Mouse (Mus musculus) neural tube, embryonic 12.5 days (tissue): ENCODE results near the gene Bri3bp. TPM values are rescaled to one million over a fixed set of nuclear protein-coding genes. Genes with fewer than 3 reads are reported as not detected.
"Not testable (repeated sequence)": the region's sequence is repeated elsewhere in the genome, so short reads cannot be mapped to it uniquely, and the experiment has no call there.

Experiments
- ATAC-seq: fragments of 200-750 bp; cut with Nextera tagmentation; 2 replicates; pipeline ENCODE4 v1.8.0; 2017; ENCODE audit warnings: low read depth, mild to moderate bottlenecking, moderate TSS enrichment, moderate library complexity; ENCODE audit not compliant: low FRiP score
- H3K27ac ChIP-seq: fragments of 300-500 bp; sonication (generic); 2 replicates; pipeline ENCODE4 v1.5.1; 2016
- H3K27me3 ChIP-seq: fragments of 300-500 bp; sonication (generic); replicated peaks from 2 replicates; pipeline ENCODE4 v1.6.1; 2016; ENCODE audit warnings: mild to moderate bottlenecking
- H3K36me3 ChIP-seq: fragments of 300-500 bp; sonication (generic); 2 replicates; pipeline ENCODE4 v1.6.1; 2016; ENCODE audit warnings: mild to moderate bottlenecking
- H3K4me1 ChIP-seq: fragments of 300-500 bp; sonication (generic); 2 replicates; pipeline ENCODE4 v1.6.1; 2016
- H3K4me2 ChIP-seq: fragments of 300-500 bp; sonication (generic); replicated peaks from 2 replicates; pipeline ENCODE4 v1.6.1; 2016; ENCODE audit warnings: mild to moderate bottlenecking
- H3K4me3 ChIP-seq: fragments of 300-500 bp; sonication (generic); 2 replicates; pipeline ENCODE4 v1.5.1; 2016
- H3K9ac ChIP-seq: fragments of 300-500 bp; sonication (generic); 2 replicates; pipeline ENCODE4 v1.6.1; 2016; ENCODE audit warnings: mild to moderate bottlenecking
- H3K9me3 ChIP-seq: fragments of 300-500 bp; sonication (generic); 2 replicates; pipeline ENCODE4 v1.6.1; 2016; ENCODE audit warnings: mild to moderate bottlenecking
- WGBS: fragments of 180-500 bp; shearing (Covaris S2); methylation state at CpG from one replicate; pipeline ENCODE4 v1.1.7; 2016; 5-methylcytosine and 5-hydroxymethylcytosine counted together
- polyA plus RNA-seq: library from polyadenylated mRNA; unstranded; fragments of >200 nt; fragmentation: Nextera tagmentation; extraction: Ambion mirVana; gene quantifications from 2 replicates; pipeline ENCODE4 v1.2.1, GENCODE M21; 2016

Gene Bri3bp
- polyA plus RNA-seq, 1 experiment from 2014 or later, result 39.2 TPM

- WGBS, result 92% methylated on average over 8 of the region's 8 CpGs
- not testable (repeated sequence) for H3K9me3 ChIP-seq, H3K4me2 ChIP-seq, ATAC-seq, H3K27me3 ChIP-seq, H3K27ac ChIP-seq, H3K4me1 ChIP-seq, H3K9ac ChIP-seq, H3K4me3 ChIP-seq
- H3K36me3 ChIP-seq, result peaks cover 45% of the 10 kb centered on the region
Measured at GRCm38 (mm10) chr5:125412536-125412935, 28.8 kb upstream of the Bri3bp start.

DNA sequence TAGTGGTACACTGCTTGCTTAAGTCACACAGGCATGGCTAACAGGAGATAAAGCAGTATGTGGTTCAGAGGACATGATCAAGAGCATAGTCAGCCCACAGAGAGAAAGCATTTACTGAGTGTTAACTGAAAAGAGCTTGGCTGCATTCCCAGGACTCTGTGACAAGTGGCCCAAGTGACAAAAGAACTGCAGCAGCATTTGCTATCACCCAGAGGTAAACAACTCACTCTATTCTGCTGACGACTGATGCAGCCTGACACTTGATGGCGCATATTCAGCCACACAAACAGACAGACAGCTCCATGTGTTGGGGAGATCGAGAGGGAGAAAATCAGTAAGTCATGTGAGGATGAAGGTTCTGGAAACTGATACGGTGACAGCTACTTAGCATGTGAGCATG is 27.6 kb upstream of the Bri3bp start:
- H3K4me3 ChIP-seq, result no peak overlapping the region
- 86% methylated on average over 4 of the region's 4 CpGs for WGBS
- H3K27me3 ChIP-seq, result no peaks in the 10 kb centered on the region
- peaks cover 57% of the 10 kb centered on the region for H3K36me3 ChIP-seq
- no peak for ATAC-seq
- no peak overlapping the region for H3K27ac ChIP-seq
- peaks cover 7% of the 10 kb centered on the region; the same call in 1 of the 2 replicates for H3K4me1 ChIP-seq
- H3K9ac ChIP-seq, result no peak overlapping the region
- no peak overlapping the region for H3K4me2 ChIP-seq
- H3K9me3 ChIP-seq, result no peaks in the 10 kb centered on the region

DNA sequence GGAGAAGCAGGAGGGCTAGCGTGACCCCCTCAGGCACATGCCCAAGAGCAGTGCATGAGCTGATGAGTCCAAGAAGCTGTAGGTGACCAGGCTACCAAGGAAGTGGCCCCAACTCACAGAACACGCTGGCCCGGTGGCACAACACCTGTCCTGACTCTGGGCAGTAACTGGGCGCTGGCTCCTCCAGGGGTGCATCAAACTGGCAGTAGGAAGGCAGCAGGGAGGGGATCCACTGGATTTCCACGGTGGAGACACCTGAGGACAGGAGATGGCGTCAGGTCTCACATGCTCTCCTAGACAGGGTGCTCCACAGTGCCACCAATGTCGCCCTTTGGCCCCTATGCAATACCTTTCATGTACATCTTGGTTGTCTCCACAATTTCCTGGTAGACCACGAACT is 25.2 kb upstream of the Bri3bp start:
- ATAC-seq, result no peak
- Histone ChIP-seq H3K27me3 (no peaks in the 10 kb centered on the region), H3K4me3 (no peak overlapping the region), H3K4me2 (no peak overlapping the region), H3K9ac (no peak overlapping the region), H3K9me3 (no peaks in the 10 kb centered on the region), H3K27ac (no peak overlapping the region), H3K36me3 (peaks cover 80% of the 10 kb centered on the region), H3K4me1 (no peaks in the 10 kb centered on the region)
- 95% methylated on average over 8 of the region's 8 CpGs for WGBS

GRCm38 (mm10) chr5:125418636-125419035 is 22.7 kb upstream of the Bri3bp start:
- Histone ChIP-seq H3K4me3 (no peak overlapping the region), H3K4me1 (no peaks in the 10 kb centered on the region), H3K4me2 (no peak overlapping the region), H3K27ac (no peak overlapping the region), H3K9ac (no peak overlapping the region), H3K9me3 (no peaks in the 10 kb centered on the region), H3K27me3 (no peaks in the 10 kb centered on the region), H3K36me3 (peaks cover 97% of the 10 kb centered on the region)
- WGBS, result 90% methylated on average over 12 of the region's 12 CpGs
- ATAC-seq, result no peak

GRCm38 (mm10) chr5:125419124-125419523 is 22.2 kb upstream of the Bri3bp start:
- Histone ChIP-seq H3K4me2 (no peak overlapping the region), H3K9ac (no peak overlapping the region), H3K27ac (no peak overlapping the region), H3K9me3 (no peaks in the 10 kb centered on the region), H3K36me3 (peaks cover 97% of the 10 kb centered on the region), H3K27me3 (no peaks in the 10 kb centered on the region), H3K4me3 (no peak overlapping the region), H3K4me1 (no peaks in the 10 kb centered on the region)
- no peak for ATAC-seq
- WGBS, result 86% methylated on average over 11 of the region's 11 CpGs

- Histone ChIP-seq H3K27ac (no peak overlapping the region), H3K4me2 (no peak overlapping the region), H3K27me3 (no peaks in the 10 kb centered on the region), H3K9me3 (no peaks in the 10 kb centered on the region), H3K9ac (no peak overlapping the region), H3K36me3 (peaks cover 100% of the 10 kb centered on the region), H3K4me3 (no peak overlapping the region), H3K4me1 (no peaks in the 10 kb centered on the region)
- ATAC-seq, result no peak
- 92% methylated on average over 10 of the region's 10 CpGs for WGBS
Measured at GRCm38 (mm10) chr5:125425698-125426276, 15.6 kb upstream of the Bri3bp start.

DNA sequence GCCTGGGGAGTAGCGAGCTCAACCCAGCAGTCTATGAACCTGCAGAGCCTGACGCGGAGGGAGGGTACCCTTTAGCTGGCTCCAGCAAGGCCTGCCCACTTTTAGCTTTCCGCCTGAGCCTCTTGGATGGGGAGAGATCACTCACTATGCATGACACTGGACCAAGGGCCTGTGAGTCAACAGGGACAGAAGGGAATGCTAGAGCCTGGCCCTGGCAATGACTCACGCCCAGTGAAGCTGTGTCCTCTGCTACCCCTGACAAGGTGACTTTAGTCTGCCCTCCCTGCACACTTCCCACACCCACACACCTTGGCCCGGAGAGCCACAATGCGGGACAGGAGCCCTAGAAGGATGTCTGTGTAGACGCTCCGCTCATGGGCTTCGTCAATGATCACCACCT is 15.0 kb upstream of the Bri3bp start:
- no peak overlapping the region for H3K9ac ChIP-seq
- ATAC-seq, result no peak
- WGBS, result 95% methylated on average over 10 of the region's 10 CpGs
- H3K4me1 ChIP-seq, result no peaks in the 10 kb centered on the region
- H3K4me3 ChIP-seq, result no peak overlapping the region
- peaks cover 100% of the 10 kb centered on the region for H3K36me3 ChIP-seq
- no peak overlapping the region for H3K27ac ChIP-seq
- H3K27me3 ChIP-seq, result no peaks in the 10 kb centered on the region
- no peaks in the 10 kb centered on the region for H3K9me3 ChIP-seq
- no peak overlapping the region for H3K4me2 ChIP-seq

DNA sequence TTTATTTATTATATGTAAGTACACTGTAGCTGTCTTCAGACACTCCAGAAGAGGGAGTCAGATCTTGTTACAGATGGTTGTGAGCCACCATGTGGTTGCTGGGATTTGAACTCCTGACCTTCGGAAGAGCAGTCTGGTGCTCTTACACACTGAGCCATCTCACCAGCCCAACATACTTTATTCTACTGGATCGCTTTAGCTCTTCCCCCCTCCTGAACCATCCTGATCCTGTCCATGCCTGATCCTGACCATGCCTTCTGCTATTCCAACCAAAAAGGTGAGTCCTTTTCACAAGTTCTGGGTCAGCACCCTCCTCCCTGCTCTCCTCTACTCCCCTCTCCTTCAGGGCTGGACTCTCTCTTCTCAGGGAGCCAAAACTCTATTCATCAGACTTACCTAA is 9.0 kb upstream of the Bri3bp start:
- not testable (repeated sequence) for H3K9me3 ChIP-seq, H3K9ac ChIP-seq, H3K4me3 ChIP-seq, H3K27ac ChIP-seq, ATAC-seq, H3K27me3 ChIP-seq, H3K4me1 ChIP-seq
- WGBS, result 95% methylated on average over 2 of the region's 2 CpGs
- Histone ChIP-seq H3K36me3 (peaks cover 44% of the 10 kb centered on the region), H3K4me2 (0 out of 2 replicates have a peak overlapping the region, but pooled peaks have one; percentile 86)

DNA sequence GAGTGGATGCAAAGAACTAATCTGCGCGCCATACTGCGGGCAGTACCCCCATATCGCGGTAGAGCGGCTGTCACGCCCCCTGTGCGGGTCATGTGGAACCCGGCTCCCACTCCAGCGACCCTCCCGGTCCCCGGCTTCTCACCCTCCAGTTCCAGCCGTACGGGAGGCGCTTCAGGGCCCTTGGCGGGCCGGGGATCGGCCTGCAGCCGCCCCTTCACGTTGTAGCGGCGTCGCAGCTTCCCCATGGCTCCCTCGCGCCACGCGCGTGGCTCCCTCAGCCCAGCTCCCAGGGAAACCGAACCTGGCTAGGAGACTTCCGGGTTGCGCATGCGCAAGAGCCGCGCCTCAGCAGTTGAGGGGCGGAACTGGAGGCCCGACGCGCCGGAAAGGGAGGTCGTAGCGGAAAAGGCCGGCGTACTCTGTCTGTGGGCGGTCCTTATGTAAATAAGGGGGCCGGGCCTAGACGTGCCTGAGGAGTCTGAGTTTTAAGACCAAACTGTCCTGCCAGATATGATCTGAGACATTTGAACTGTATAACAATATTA is 7.5 kb upstream of the Bri3bp start, which contains the start of gene Dhx37:
Gene Dhx37 (minus strand): TSS at position 329 of the 545 bp plus-strand sequence.
- Histone ChIP-seq H3K4me1 (peaks cover 10% of the 10 kb centered on the region), H3K9ac (peak within 1 kb of the TSS; percentile 93), H3K4me3 (peak within 1 kb of the TSS; percentile 92), H3K4me2 (peak within 1 kb of the TSS; percentile 86), H3K9me3 (no peaks in the 10 kb centered on the region), H3K36me3 (peaks cover 29% of the 10 kb centered on the region), H3K27ac (no peak within 1 kb of the TSS), H3K27me3 (no peaks in the 10 kb centered on the region)
- WGBS, result under 1% methylated on average over 46 of the region's 46 CpGs
- ATAC-seq, result peak; percentile 94

DNA sequence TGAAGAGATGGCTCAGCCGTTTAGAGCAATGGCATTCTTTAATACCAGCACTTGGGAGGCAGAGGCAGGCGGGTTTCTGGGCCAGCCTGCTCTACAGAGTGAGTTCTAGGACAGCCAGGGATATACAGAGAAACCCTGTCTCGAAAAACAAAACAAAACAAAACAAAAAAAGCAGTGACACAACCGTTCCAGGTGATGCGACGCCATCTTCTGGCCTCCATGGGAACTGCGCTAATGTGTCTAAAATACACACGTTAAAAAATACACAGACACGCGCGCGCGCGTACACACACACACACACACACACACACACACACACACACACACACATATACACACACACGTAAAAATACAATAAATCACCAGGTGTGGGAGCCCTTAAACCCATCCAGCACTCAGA is 7.0 kb upstream of the Bri3bp start:
- peaks cover 24% of the 10 kb centered on the region for H3K36me3 ChIP-seq
- H3K9ac ChIP-seq, H3K9me3 ChIP-seq, H3K4me1 ChIP-seq, H3K27ac ChIP-seq, H3K27me3 ChIP-seq, ATAC-seq: not testable (repeated sequence)
- peak overlapping the region; percentile 86 for H3K4me2 ChIP-seq
- peak overlapping the region; percentile 92 for H3K4me3 ChIP-seq
- 55% methylated on average over 15 of the region's 15 CpGs for WGBS

DNA sequence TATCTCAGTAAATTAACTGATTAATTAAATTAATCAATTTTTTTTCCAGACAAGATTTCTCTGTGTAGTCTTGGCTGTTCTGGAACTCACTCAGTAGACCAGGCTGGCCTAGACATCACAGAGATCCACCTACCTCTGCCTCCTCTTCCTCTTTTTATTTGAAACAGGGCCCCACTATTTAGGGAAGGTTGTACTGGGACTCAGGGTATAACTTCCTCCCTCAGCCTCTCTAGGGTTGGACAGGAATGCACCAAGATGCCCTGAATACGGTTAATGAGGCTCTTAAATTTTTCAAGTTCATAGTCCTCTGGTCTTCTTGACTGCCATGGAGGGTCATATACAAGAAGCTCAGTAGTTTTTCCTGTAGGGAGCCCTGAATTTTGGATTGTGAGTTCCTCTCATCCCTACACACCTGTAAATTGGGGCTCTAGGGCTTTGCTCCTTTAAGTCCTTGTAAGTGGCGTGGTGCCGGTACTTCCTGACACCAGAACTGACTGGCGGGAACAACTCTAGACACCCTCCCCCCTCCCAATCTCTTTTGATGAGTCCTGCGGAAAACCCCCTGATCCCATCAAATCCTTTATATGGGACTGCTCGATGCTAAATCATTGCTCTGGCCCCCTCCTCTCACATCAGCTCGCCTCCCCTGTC is 660 bp upstream of the Bri3bp start:
- Histone ChIP-seq H3K27ac (no peak overlapping the region), H3K4me2 (peak overlapping the region; percentile 87), H3K9me3 (no peaks in the 10 kb centered on the region), H3K36me3 (no peaks in the 10 kb centered on the region), H3K9ac (peak overlapping the region; percentile 90), H3K4me3 (peak overlapping the region; percentile 92), H3K4me1 (peaks cover 24% of the 10 kb centered on the region), H3K27me3 (no peaks in the 10 kb centered on the region)
- ATAC-seq, result peak; percentile 38
- WGBS, result 3% methylated on average over 7 of the region's 7 CpGs

DNA sequence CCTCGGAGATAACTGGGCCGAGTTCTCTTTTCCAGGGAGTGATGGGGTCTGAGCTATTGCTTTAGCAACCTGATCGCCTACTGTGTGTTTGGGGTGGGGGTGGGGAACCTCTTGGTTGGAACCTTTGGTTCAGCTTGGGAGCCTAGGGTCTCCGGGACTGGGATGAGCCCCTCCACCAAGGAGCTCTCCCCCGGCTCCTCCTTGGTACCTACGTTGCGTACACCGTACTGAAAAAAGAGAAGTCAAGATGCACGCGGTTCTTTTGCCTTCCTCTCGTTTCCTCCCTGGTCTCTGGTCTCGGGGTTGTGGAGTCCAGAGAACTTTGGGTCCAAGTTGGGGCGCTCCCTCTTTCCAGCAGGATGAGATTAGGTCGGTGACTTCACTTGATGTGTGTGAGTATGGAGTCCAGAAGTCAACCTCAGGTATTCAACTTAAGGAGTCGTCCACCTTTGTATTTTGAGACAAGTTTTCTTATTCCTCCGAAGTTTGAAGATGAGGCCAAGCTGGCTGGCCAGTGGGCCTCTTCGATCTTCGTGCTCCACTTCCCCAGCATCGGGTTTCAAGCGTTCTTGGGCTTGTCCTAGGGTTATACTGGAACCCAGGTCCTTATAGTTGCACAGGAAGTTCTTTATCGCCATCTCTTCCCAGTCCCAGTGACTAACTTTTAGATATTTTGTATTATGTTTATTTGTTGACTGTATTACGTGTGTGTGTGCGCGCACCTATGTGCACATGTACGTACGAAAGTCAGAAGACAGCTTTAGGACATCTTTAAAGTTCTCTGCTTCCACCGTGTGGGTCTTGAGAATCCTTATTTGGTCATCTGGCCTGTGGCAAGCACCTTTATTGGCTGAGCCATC is 998 bp downstream of the Bri3bp start:
- Histone ChIP-seq H3K36me3 (no peaks in the 10 kb centered on the region), H3K4me2 (peak overlapping the region; percentile 87), H3K9me3 (no peaks in the 10 kb centered on the region), H3K4me3 (peak overlapping the region; percentile 92), H3K27ac (peak overlapping the region; percentile 57; the same call in 1 of the 2 replicates), H3K4me1 (peaks cover 28% of the 10 kb centered on the region), H3K27me3 (no peaks in the 10 kb centered on the region), H3K9ac (peak overlapping the region; percentile 90)
- 0 out of 2 replicates have a peak, but pooled peaks have one; percentile 3 for ATAC-seq
- WGBS, result 24% methylated on average over 27 of the region's 27 CpGs
